Mouse (Mus musculus): ENCODE data around the gene Mtch1.
A peak's percentile ranks its signal among the peaks of the same experiment; 100 is the strongest.
"Not testable (repeated sequence)": the region's sequence is repeated elsewhere in the genome, so short reads cannot be mapped to it uniquely, and the experiment has no call there.

Mtch1 gene

GRCm38 (mm10) chr17:29347645-29348256, at the start of gene Mtch1:
Gene Mtch1 (minus strand): TSS chr17:29347934.
- peak; percentile 100 for DNase-seq

GRCm38 (mm10) chr17:29396821-29397242, 49.1 kb upstream of the Mtch1 start:
- peak; percentile 87 to 90 for DNase-seq

DNA sequence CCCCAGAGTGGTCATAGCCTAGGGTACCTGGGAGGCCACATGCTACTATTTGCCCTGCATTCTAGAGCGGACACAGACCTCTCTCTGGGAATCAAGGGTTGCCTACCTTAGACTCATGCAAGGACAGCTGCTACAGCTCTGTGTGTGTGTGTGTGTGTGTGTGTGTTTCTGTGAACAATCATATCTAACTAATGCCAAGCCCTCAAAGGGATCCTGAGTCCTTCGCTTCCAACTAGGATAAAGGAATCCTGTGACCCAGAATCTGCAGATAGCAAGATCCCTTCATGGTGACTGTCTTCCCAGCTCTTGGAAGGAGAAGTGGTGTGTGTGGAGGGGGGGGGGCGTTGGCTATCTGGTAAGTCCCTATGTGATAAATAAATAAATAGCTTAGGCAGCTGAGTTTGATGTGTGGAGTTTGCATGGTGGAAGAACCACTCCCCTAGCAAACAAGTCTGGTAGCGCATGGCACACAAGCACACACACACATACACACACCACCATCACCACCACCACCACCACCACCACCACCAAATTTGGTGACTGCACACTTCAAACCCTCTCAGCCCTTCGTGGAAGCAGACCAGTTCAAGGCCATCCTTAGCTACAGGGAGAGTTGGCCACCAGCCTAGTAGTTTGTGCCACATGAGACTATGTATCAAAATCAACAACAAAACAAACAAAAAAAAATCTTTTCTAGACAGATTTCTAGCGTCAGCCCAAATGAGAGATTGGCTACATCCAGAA, 48.5 kb upstream of the Mtch1 start:
- no peak for DNase-seq

DNA sequence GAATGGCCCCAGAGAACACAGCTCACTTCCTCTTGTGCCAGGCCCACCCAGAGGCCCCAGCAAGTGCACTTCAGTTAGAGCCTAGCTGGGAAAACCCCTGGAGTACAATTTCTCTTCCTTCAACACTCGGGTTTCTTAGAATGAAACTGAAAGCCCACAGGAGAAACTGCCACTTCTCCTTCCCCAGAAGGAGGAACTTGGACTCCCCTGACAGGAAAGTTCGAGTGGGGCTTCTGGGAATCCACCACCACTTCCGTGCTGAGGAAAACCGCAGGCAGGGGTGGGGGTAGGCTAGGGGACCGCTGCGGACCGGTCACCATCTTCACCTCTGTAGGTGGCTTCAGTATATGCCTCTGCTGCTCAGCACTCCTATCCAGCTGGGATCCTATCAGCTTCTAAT, 47.6 kb upstream of the Mtch1 start:
- peak in 1 of 2 experiments; percentile 30 for DNase-seq

DNA sequence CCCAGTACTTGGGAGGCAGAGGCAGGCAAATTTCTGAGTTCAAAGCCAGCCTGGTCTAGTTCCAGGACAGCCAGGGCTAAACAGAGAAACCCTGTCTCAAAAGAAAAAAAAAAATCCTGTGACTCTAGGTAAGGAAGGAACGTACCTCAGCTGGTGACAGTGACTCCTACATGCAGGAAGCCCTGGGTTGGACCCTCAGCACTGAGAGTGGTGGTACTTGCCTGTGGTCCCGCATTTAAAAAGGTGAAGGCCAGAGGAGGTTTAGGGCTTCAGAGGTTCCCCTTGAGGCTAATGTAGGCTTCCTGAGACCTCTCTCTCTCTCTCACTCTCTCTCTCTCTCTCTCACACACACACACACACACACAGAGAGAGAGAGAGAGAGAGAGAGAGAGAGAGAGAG, 47.0 kb upstream of the Mtch1 start:
- not testable (repeated sequence) for DNase-seq

DNA sequence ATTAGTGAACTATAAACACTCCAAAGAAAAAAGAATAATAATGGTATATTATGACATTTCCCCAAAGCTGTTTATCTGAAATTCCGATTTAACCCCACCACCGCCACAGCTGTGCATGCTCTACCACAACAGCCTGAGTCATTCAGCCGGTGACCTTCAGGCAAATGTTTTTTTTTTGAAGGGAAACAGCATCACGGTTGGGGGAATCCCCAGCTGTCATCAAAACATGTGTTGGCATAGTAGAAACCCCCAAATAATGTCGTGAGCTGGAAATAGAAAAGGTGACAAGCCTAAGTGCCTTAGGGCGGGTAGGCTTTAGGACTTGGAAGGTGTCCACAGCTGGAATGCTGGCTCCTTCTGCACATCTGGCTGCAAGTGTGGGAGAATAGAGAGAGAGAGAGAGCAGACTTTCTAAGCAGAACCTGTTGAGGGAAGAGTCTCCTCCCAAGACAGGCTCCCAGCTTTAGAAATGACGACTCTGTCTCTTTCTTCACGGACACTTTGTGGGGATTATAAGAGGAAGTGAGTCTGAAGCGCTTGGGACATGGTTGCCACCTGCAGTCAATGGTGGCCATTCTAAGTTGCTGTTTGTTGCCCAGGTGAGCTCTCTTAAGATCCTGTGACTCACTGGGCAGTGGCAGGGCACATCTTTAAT, 46.5 kb upstream of the Mtch1 start:
- DNase-seq, result no peak

GRCm38 (mm10) chr17:29393335-29394089, 45.8 kb upstream of the Mtch1 start:
- no peak for DNase-seq

DNA sequence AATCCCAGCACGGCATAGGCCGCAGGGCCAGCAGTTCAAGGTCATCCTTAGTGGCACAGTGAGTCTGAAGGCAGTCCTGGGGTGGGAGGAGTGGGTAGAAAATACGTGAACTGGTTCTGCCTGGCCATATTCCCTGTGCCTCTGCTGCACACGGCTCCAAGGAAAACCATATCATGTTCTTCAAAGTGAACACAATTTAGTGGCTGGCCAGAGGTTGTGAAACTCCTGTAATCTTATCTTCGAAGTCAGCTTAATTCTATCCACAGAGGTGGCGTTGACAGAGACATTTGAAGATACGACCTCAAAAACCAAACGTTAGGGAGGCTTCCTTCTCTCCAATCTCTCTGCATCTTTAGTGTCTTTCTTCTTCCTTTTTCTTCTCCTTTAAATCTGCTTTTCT, 43.5 kb upstream of the Mtch1 start:
- DNase-seq, result no peak

GRCm38 (mm10) chr17:29388978-29389377, 41.2 kb upstream of the Mtch1 start:
- no peak for DNase-seq

GRCm38 (mm10) chr17:29385746-29386145, 38.0 kb upstream of the Mtch1 start:
- DNase-seq, result no peak

- peak; percentile 60 to 64 for DNase-seq
Measured at GRCm38 (mm10) chr17:29384850-29385438, 37.2 kb upstream of the Mtch1 start.

DNA sequence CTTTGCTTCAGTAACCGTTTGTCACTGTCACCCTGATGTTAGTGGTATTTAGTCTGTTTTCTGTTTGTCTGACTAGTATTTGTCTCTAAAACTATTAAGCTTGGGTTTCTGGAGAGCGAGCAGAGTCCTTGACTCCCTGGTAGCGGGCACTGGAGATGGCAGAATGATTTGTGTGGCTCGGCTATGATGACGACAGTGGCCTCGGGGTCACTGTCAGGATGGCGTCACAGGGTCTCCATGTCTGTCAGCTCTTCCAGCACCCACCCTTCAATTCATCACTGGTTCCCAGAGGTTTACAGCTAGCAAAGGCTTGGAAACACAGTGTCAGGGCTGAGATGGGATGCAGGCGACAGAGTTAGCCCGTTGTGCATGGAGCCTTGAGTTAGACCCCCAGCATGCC, 36.2 kb upstream of the Mtch1 start:
- DNase-seq, result no peak

- peak; percentile 54 to 60 for DNase-seq
Measured at GRCm38 (mm10) chr17:29382417-29382816, 34.7 kb upstream of the Mtch1 start.

GRCm38 (mm10) chr17:29381472-29381871, 33.7 kb upstream of the Mtch1 start:
- DNase-seq, result peak; percentile 78 to 85

DNA sequence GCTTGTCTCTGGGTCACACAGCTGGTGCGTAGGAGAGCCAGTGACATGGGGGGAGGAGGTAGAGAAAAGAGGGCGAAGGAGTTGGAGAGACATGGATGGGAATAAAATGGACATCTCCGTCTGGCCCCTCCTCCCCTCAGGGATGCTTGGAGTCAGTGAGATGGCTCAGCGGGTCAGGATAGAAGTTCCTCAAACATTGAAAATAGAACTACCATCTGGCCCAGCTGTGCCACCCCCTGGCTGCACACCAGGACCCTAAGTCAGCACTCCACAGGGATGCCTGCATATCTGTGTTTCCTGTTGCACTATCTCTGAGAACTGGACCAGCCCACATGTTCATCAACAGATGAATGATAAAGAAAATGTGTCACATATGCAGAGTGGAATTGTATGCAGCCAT, 32.5 kb upstream of the Mtch1 start:
- DNase-seq, result no peak

GRCm38 (mm10) chr17:29378056-29378455, 30.3 kb upstream of the Mtch1 start:
- no peak for DNase-seq

- DNase-seq, result no peak
Measured at GRCm38 (mm10) chr17:29375871-29376270, 28.1 kb upstream of the Mtch1 start.

DNA sequence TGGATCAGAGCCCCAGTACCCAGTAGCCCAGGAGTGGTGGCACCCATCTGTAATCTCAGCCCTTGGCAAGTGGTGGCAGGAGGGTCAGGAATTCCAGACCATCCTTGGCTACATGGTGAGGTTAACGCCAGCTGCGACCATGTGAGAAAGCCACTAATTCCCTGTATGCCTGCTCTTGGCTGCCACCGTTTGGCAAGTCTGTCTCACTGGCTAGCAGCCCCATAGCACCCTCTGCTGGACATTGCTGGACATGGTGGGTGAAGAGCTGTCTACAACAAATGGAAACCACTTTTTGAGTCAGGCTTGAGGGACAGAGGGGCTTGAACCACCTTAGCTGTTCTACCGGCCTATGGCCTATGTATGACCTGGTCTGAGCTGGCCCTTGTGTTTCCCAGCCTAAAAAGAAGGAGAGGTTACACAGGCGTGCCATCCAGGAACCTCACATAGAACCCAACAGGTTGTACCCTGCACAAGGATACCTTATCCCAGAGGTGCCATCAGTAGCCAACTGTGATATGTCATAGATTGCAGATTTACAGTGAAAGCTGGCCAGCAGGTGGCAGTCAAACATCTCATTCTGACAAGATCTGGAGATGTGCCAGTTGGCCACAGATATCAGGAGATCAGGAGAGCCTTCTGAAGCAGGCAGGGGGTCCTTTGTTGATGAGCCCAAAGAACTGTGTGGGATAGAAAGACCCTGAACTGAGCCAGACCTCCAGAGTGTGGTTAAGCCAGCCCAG, 23.4 kb upstream of the Mtch1 start:
- peak; percentile 97 to 98 for DNase-seq

DNA sequence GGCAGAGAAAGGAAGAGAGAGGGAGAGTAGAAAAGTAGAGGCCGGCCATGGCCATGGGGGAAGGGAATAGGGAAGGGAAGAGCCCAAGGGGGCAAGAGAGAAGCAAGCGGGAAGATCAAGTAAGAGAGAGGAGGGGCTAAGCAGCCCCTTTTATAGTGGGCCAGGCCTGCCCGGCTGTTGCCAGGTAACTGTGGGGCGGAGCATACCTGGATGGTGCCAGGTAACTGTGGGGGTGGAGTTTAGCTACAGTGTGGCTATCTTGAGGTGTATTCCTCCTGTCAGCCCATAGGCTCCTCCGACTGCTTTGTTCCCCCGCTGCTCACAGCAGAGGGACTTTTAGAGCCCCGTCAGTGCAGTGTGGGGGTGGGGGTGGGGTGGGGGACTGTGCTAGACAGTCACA, 21.0 kb upstream of the Mtch1 start:
- peak; percentile 52 to 58 for DNase-seq

DNA sequence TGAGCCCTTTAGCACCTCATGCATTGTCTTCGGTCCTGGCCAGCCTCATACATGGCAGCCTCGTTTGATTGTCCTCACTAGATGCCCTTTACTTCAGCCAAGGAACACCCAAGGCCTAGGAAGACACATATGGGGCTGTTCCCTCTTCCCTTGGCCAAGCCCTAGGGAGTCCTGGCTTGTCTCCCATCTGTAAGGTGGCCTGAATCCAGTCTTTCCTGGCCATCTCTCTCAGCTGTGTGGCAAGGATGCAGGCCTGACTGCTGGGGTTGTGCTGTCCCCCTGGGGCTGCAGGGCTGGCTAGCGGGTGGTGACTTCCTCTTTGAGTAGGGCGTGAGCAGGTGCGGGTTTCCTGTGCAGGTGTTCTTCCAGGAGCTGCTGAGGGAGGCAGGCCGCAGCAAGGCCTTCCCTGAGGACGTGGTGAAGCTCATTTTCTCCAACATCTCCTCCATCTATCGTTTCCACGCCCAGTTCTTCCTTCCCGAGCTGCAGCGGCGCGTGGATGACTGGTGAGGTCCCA, 17.4 kb upstream of the Mtch1 start:
- DNase-seq, result no peak

DNA sequence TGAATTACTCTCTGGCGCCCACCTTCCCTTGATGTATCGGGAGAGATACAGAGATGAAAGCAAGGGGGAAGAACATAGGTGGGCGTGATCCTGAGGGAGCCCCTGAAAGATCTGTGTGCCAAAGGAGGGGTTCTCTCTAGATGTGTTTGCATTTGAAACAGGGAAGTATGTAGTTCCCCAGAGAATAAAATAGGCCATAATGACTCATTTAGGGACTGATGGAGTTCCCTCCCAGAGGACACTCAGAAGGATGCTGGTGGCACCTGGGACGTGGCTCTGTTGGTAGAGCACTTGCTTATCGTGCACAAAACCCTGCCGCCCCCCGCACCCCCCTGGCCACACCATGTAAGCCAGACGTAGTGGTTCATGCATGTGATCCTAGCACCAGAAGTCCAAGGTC, 15.4 kb upstream of the Mtch1 start:
- no peak for DNase-seq
